Mouse (Mus musculus) stomach, embryonic 16.5 days (tissue): ENCODE results near the gene Ctdspl2. TPM values are rescaled to one million over a fixed set of nuclear protein-coding genes. Genes with fewer than 3 reads are reported as not detected.

Experiments used
- ATAC-seq: fragments of 200-750 bp; cut with Nextera tagmentation; 2 replicates; pipeline ENCODE4 v1.8.0; 2017; ENCODE audit warnings: moderate number of reproducible peaks, moderate TSS enrichment; ENCODE audit not compliant: insufficient read depth, low FRiP score
- H3K27ac ChIP-seq: fragments of 300-500 bp; sonication (generic); 2 replicates; pipeline ENCODE4 v1.5.1; 2014; ENCODE audit warnings: low read length
- H3K27me3 ChIP-seq: fragments of 300-500 bp; sonication (generic); 2 replicates; pipeline ENCODE4 v1.6.1; 2014; ENCODE audit warnings: low read length, control low read depth, mixed read lengths; ENCODE audit not compliant: control insufficient read depth, insufficient read depth
- H3K36me3 ChIP-seq: fragments of 300-500 bp; sonication (generic); 2 replicates; pipeline ENCODE4 v1.6.1; 2014; ENCODE audit warnings: low read length; ENCODE audit not compliant: control insufficient read depth, insufficient read depth
- H3K4me1 ChIP-seq: fragments of 300-500 bp; sonication (generic); 2 replicates; pipeline ENCODE4 v1.6.1; 2014; ENCODE audit warnings: low read length, control low read depth, mixed read lengths; ENCODE audit not compliant: control insufficient read depth, insufficient read depth
- H3K4me2 ChIP-seq: fragments of 300-500 bp; sonication (generic); 2 replicates; pipeline ENCODE4 v1.6.1; 2014; ENCODE audit warnings: low read depth, low read length, mixed read lengths
- H3K4me3 ChIP-seq: fragments of 300-500 bp; sonication (generic); replicated peaks from 2 replicates; pipeline ENCODE4 v1.5.1; 2014; ENCODE audit warnings: mild to moderate bottlenecking, low read length
- H3K9ac ChIP-seq: fragments of 300-500 bp; sonication (generic); 2 replicates; pipeline ENCODE4 v1.6.1; 2014; ENCODE audit warnings: low read length
- H3K9me3 ChIP-seq: fragments of 300-500 bp; sonication (generic); replicated peaks from 2 replicates; pipeline ENCODE4 v1.6.1; 2016; ENCODE audit warnings: low read length, control low read depth; ENCODE audit not compliant: control insufficient read depth
- WGBS: fragments of 180-500 bp; shearing (Covaris S2); extraction: QIAGEN DNeasy Blood & Tissue Kit; methylation state at CpG from one replicate; pipeline ENCODE4 v1.1.7; 2014; 5-methylcytosine and 5-hydroxymethylcytosine counted together
- microRNA-seq: library from miRNA; unstranded; fragments of <30 nt; microRNA quantifications from one replicate; pipeline ENCODE4, GENCODE M21; 2016
- polyA plus RNA-seq: library from polyadenylated mRNA; unstranded; fragments of >200 nt; fragmentation: Nextera tagmentation; extraction: Ambion mirVana; gene quantifications from 2 replicates; pipeline ENCODE4 v1.2.1, GENCODE M21; 2015

Gene Ctdspl2
- polyA plus RNA-seq, 1 experiment from 2014 or later, result 49.1 TPM

DNA sequence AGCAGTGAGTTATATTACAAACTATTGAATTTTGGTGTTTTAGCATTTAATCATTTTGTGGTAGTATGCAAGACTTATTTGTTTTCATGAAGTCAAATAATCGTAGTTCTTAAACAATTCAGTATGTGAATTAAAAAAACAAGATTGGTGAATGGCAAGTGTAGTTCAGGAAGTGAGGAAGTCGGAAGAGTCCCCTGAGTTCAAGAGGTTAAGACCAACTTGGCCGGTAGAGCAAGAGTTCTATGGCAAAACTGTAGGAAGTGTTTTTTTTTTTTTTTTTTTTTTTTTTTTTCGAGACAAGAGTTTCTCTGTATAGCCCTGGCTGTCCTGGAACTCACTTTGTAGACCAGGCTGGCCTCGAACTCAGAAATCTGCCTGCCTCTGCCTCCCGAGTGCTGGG is 76.2 kb downstream of the Ctdspl2 start:
- no peak for ATAC-seq
- WGBS, result 82% methylated on average over 5 of the region's 6 CpGs
- no peak overlapping the region for H3K4me3 ChIP-seq
- no peak overlapping the region for H3K9ac ChIP-seq
- no peaks in the 10 kb centered on the region for H3K27me3 ChIP-seq
- H3K4me1 ChIP-seq, result no peaks in the 10 kb centered on the region; the same call in 1 of the 2 replicates
- peaks cover 5% of the 10 kb centered on the region; the same call in 1 of the 2 replicates for H3K36me3 ChIP-seq
- H3K27ac ChIP-seq, result no peak overlapping the region
- no peaks in the 10 kb centered on the region for H3K9me3 ChIP-seq
- no peak overlapping the region for H3K4me2 ChIP-seq

DNA sequence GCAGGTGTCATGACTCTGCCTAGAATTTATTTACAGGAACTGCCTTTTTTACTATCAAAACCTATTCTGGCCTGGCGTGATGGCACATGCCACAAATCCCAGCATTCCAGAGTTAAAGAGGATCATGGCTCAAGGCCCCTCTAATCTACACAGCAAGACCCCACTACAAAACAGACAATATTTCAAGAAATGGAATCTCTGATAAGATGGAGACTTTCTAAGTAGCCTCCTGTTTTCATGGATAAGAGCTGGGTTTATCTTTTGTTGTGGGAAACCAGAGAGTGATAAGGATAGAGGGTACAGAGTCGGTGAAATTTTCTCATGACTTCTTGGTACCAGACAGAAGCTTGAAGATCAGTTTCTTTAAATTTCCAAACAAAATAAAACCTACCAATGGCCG is 80.3 kb downstream of the Ctdspl2 start:
- Histone ChIP-seq H3K9ac (no peak overlapping the region), H3K4me1 (no peaks in the 10 kb centered on the region), H3K9me3 (no peaks in the 10 kb centered on the region), H3K27me3 (no peaks in the 10 kb centered on the region), H3K4me3 (no peak overlapping the region), H3K36me3 (peaks cover 7% of the 10 kb centered on the region; the same call in 1 of the 2 replicates), H3K4me2 (no peak overlapping the region), H3K27ac (no peak overlapping the region)
- ATAC-seq, result no peak
- WGBS, result 80% methylated on average over 3 of the region's 3 CpGs

DNA sequence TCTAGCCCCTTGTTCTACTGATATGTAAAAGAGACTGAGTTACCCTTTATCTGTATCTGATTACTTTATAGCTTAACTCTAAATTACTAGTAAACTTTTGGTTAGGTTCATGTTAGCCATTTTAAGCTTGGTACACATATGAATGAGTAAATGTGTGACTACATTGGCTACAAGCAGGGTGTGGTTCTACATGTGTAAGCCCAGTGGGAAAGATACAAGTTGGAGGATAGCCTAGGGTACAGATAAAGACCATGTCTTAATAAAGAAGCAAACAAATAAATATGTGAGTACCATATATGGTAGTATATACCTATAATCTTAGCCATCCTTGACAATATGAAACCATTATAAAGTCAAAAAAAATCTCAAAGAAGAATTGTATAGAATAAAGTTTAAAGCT is 88.1 kb downstream of the Ctdspl2 start:
- no peak overlapping the region for H3K4me2 ChIP-seq
- no peaks in the 10 kb centered on the region for H3K9me3 ChIP-seq
- no peak overlapping the region for H3K27ac ChIP-seq
- H3K36me3 ChIP-seq, result 0 out of 2 replicates have a peak, but pooled peaks cover 8% of the 10 kb centered on the region
- ATAC-seq, result no peak
- no peak overlapping the region for H3K4me3 ChIP-seq
- H3K27me3 ChIP-seq, result no peaks in the 10 kb centered on the region
- H3K9ac ChIP-seq, result no peak overlapping the region
- H3K4me1 ChIP-seq, result no peaks in the 10 kb centered on the region

DNA sequence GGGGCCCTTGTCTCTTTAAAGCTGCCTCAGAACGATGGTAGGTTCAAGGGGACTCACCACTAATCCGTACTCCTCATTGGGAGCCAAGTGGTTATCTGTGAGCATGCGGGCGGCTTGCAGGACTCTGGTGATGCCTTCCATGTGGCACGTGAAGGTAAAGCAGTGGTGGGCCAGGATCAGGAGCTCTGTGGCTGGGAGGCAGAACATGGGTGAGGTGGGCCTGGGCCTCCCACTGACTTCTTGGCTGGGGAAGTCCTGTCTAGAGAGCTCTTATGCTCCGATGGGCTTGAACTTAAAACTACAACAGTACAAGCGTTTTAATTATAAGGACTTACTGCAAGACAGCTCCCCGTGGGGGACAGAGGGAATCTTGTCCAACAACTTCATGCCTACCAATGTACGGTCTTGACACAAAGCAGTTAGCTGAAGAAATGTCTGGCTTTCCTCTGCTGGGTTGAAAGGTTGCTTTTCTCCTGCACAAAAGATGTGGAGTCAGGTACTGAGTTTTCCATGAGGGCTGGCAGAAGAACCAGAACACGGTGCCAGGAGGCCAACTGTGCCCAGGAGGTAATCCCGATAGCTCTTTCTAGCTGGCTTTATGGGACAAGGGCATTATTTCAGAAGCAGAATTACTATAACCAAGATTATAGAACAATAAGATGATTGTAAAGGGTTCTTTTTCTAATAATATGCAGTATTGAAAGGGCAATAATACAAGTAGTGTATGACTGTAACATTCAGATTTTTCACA is 103.7 kb downstream of the Ctdspl2 start:
- no peak overlapping the region for H3K9ac ChIP-seq
- H3K9me3 ChIP-seq, result no peaks in the 10 kb centered on the region
- H3K36me3 ChIP-seq, result peaks cover 11% of the 10 kb centered on the region
- no peak overlapping the region for H3K27ac ChIP-seq
- no peaks in the 10 kb centered on the region for H3K4me1 ChIP-seq
- no peaks in the 10 kb centered on the region for H3K27me3 ChIP-seq
- ATAC-seq, result no peak
- WGBS, result 84% methylated on average over 11 of the region's 11 CpGs
- H3K4me3 ChIP-seq, result no peak overlapping the region
- H3K4me2 ChIP-seq, result no peak overlapping the region

Small RNA genes within 50 kb of the gene (microRNA-seq; reads per million reads assigned to microRNA genes)
- gene Gm47314, result 0.50 reads per million

Other genes with a start within 250 kb of the Ctdspl2 start
- gene Frmd5, start 148.9 kb upstream of the Ctdspl2 start, polyA plus RNA-seq, result 3.6 and 3.8 TPM in 2 replicates
- gene Casc4, start 89.0 kb upstream of the Ctdspl2 start, polyA plus RNA-seq, result 13.5 and 14.5 TPM in 2 replicates
- 0.05 and 0.09 TPM in 2 replicates for gene Mageb3, start 91 bp downstream of the Ctdspl2 start, polyA plus RNA-seq
- gene Eif3j1, start 72.5 kb downstream of the Ctdspl2 start, polyA plus RNA-seq, result 8.9 and 9.5 TPM in 2 replicates
- gene Spg11, start 162.4 kb downstream of the Ctdspl2 start, polyA plus RNA-seq, result 8.8 and 9.7 TPM in 2 replicates
- 368 and 395 TPM in 2 replicates for gene B2m, start 191.7 kb downstream of the Ctdspl2 start, polyA plus RNA-seq
- gene Trim69, start 204.7 kb downstream of the Ctdspl2 start, polyA plus RNA-seq, result 0.12 TPM in 2 replicates
- gene Patl2, start 230.2 kb downstream of the Ctdspl2 start, polyA plus RNA-seq, result not detected in 2 replicates
- gene Terb2, start 230.3 kb downstream of the Ctdspl2 start, polyA plus RNA-seq, result not detected in 2 replicates